Mouse (Mus musculus) testis, adult 2 months (tissue): Measurements from ENCODE around the gene Phactr3.

Source experiments
- CTCF ChIP-seq: fragments of 200-500 bp; IDR thresholded peaks from 2 replicates; pipeline ENCODE4 v1.5.1; 2012; ENCODE audit warnings: low read depth, mild to moderate bottlenecking, inconsistent platforms, low read length, moderate library complexity; ENCODE audit not compliant: control insufficient read depth, insufficient read depth, insufficient replicate concordance
- POLR2A ChIP-seq: fragments of 200-500 bp; IDR thresholded peaks from 2 replicates; pipeline ENCODE4 v1.6.1; 2012; ENCODE audit warnings: low read depth, mild to moderate bottlenecking, inconsistent platforms, low read length, moderate library complexity; ENCODE audit not compliant: control insufficient read depth

GRCm38 (mm10) chr2:178304188-178304529 lies 185.4 kb downstream of the Phactr3 start:
- TF ChIP-seq CTCF: no peak
- no peak for TF ChIP-seq POLR2A
